Mouse (Mus musculus) heart, adult 9 months (tissue): Measurements from ENCODE around the gene Cnksr3.

ENCODE experiments used
- DNase-seq, 2 experiments: peaks; one replicate each; pipeline ENCODE4 v3.0.0; 2022; ENCODE audit warnings: low spot score in 2 of 2

Cnksr3 gene

GRCm38 (mm10) chr10:7211696-7212482 is at the start of gene Cnksr3:
TSS of gene Cnksr3 (minus strand) at chr10:7212237.
- peak; percentile 96 to 97 for DNase-seq

DNA sequence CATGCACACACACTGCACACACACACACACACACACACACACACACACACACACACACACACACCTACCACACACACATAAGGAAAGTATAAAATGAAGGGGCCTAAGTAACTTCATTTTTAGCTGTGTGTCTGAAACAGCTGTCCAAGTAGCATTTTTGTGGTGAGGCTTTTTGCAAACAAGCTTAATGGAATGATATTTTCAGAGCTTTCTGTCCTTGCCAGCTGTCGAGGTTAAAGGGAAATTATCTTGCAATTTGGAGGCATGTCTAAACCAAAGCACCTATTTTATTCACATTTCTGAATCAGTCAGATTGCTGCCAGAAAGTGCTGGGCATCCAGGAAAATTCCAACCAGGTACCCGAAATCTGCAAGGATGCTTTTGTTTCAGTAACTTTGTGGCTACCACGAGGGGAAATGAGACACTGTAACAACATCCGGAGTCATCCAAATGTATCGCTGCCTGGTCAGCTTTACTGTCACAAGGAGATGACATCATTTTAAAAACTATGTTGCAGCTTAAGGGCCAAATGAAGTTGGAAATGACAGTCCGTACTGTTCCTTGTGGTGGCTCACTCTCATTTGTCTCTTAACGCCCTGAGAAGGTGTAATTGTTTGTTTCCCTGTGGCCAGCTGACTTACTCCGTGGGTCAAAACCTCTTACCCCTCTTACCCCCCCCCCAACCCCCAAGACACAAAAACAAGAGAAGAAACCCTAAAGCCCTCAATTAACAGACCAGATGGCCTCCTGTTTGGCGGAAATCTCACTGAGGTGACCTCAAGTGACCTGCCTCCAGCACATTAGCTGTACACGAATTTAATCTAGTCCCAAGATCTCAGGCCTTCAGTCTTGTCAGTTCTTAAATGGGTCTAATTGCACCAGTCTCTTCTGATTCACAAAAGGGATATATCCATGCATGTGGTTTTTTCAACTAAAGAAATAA is 48.4 kb upstream of the Cnksr3 start:
- DNase-seq: peak in 1 of 2 experiments; percentile 19

DNA sequence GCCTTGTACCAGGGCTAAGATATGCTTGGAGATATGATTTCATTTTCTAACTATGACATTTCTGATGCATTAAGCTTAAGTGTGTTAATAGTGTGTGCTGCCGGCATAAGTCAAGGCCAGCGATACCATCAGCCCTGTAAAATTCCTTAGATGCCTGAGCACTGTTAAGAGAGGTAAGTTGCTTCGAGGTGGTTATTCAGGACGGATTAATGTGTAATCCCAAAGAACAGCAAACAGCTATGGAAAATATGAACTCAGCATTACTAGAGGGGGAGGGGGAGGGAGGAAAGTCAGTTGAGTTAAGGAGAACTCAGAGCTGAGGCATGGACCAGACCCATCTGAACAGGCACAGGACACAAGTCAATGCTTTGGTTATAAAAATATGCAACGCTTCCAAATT is 46.6 kb upstream of the Cnksr3 start:
- no peak for DNase-seq

GRCm38 (mm10) chr10:7250455-7250854 is 38.4 kb upstream of the Cnksr3 start:
- no peak for DNase-seq

DNA sequence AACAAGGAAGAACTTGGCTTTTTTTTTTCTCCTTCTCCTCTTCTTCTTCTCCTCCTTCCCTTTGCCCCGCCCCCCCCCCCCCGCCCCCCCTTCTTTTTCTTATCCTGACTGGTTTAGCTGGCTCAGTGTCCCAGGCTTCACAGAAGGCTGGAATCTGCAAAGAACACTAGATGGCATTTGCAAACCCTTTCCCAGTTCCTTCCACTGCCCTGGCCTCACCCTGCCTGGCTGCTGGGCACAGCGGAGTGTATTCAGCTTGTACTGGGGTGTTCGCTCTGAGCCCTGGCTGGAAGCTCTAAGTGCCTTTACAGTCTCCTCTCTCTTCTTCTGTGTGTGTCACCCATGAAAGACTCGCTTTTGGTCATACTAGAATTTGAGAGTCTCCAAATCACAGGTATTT is 22.6 kb upstream of the Cnksr3 start:
- peak in 1 of 2 experiments; percentile 5 for DNase-seq

DNA sequence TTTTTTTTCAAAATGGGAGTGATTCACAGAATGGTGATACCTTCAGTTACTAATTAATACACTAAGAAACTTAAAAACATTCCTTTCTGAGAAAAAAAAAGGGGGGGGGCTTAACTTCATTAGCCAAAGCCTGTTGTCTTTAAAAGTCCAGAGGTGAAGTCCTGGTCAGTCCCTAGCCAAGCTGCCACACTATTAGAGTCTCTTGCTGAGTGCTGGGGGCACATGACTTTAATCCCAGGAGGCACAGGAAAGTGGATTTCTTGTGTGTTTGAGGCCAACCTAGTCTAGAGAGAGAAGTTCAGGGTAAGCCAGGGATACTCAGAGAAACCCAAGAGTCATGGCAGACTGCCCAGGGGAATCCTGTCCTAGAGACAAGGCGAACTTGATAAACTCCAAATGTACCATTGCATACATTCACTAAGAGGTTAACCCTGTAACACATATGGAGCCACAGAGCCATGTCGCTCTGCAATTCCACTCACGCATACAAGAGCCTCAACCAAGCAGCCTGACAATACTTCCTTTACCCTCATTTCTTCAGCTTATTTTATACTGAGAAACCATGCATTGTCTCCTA is 5.6 kb upstream of the Cnksr3 start:
- no peak for DNase-seq

- no peak for DNase-seq
Measured at GRCm38 (mm10) chr10:7214718-7215117, 2.7 kb upstream of the Cnksr3 start.

DNA sequence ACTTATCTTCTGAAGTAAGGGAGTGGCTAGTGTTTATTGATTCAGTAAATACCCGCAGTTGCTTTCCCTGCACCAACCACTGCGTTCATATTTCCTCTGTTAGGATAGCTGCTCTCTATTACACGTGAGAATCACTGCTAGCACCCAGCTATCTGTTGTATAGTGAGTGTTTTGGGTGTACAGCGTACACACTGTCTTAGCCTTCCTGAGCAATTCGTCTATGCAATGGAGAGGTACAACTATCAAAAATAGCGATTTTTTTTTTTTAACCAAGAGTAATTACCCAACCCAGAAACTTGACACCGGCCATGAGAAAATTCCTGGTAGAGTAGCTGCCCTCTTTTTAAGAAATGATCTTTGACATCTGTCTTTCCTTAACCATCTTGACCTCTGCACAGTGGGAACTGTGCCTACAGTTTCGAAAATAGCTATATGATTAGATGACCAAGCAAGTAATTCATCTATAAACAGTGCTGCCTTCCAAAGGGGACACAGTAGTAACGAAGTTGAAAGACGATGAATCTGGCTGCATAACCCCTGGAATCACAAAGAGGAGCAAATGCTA is 1.1 kb upstream of the Cnksr3 start:
- DNase-seq: no peak

GRCm38 (mm10) chr10:7212537-7212936 is 500 bp upstream of the Cnksr3 start:
- no peak for DNase-seq

DNA sequence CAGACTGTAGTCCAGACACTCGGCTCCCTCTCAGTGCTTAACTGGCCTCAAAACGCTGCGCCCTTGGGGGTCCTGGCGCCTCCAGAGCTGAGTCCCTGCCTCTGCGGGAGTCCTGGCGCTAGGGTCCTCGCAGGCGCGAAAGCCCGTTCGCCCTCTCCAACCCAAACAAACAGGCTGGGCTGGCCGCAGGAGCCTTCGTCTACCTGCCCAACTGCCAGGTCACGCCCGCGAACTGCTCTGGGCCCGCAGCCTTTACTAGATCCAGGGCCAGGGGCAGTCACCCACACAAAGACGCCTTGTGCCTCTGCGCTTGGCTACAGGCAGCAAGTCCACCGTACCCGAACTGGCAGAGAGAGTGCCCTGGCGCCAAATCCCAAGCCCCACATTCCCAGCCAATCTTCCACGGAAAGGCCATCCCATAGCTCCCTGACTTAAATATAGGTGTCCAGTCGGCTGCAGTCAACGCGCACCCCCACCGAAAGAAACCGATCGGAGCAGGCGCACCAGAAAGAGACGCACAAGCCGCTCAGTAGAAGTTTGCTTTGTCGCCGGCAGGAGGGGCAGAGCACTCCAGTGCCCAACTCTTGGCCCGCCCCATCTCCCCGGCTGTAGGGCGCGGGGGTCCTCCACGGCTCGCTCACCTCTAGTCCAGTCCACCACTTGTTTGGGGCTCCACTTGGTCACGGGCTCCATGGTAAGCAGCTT is 894 bp downstream of the Cnksr3 start:
- peak; percentile 82 to 83 for DNase-seq

DNA sequence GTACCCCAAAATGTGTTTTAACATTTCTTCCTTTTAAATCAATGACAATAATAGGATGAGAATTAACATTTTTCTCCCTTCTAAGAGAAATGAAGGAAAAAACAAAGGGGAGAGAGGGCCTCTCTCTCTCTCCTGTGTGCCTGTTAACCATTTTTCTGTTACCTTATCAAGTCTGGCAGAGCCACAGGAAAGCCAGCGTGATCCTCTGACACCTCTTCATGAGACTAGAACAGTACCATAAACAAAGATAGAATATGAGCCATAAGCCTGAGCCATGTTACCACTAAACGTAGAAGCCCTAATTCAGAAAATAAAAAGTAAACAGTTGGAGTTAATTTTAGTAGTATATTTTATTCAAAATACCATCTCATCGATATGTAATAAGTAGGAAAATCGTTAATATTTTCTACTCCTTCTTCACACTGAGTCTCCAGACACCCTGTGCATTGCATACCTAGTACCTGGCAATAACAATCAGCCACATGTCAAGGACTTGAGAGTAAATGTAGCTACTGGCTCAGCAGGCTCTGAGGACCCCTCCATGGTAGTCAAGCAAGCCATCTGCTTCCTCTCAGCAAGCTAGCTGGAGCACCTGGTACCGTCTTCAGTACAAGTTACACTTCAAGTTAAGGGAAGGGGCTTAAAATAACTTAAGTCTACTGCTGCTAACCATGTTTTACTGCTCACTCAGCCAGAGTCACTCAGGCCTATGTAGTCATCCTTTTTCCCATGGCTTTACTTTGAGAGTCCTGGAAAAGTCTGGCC is 2.2 kb downstream of the Cnksr3 start:
- DNase-seq: no peak

GRCm38 (mm10) chr10:7208859-7209441 is 3.1 kb downstream of the Cnksr3 start:
- no peak for DNase-seq

GRCm38 (mm10) chr10:7207301-7207700 is 4.7 kb downstream of the Cnksr3 start:
- no peak for DNase-seq

DNA sequence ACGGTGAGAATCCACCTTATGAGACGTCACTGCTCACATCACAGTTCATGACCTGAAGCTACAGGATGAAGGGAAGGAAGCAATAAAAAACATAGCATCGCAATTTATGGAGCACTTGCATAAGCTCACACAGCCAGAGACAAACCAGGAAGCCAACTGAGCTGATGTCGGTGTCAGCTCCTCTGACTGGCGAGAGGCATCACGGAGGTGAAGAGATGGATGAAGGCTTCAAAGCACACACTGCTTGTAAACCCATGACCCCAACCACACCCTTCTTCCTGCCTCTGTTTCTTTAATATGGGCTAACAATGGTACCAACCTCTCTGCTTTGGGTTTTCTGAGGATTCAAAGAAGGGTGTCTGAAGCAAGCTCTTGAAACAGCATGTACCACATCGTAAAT is 5.5 kb downstream of the Cnksr3 start:
- DNase-seq: no peak

GRCm38 (mm10) chr10:7205576-7205975 is 6.5 kb downstream of the Cnksr3 start:
- DNase-seq: no peak

- no peak for DNase-seq
Measured at GRCm38 (mm10) chr10:7204953-7205352, 7.1 kb downstream of the Cnksr3 start.

- DNase-seq: no peak
Measured at GRCm38 (mm10) chr10:7202576-7202975, 9.5 kb downstream of the Cnksr3 start.

DNA sequence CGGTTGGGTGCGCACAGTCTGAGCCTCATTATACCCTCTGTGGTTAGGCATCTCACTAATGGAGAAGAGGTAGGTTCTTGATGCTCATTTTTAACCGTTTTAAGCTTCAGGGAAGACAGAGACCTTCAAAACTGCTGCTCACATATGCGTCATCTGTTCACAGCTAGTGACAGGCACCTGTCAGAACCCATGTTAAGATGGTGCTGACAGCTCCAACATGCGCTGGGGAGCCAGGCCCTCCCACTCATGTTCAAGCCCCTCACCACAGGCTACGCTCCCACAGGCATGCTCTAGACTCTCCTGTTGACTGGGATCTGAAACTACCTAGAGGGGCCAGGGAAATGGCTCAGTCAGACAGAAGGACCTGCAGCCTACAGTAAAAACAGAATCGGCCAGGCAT is 11.4 kb downstream of the Cnksr3 start:
- DNase-seq: no peak

GRCm38 (mm10) chr10:7198201-7198600 is 13.8 kb downstream of the Cnksr3 start:
- DNase-seq: no peak

- DNase-seq: no peak
Measured at GRCm38 (mm10) chr10:7197733-7198132, 14.3 kb downstream of the Cnksr3 start.
